Comparison of ENCODE assay signal across 26 mouse cellular contexts in genomic region chr8:84106216-84107040, GRCm38 (mm10). TPM values are rescaled to one million over a fixed set of nuclear protein-coding genes. Genes with fewer than 3 reads are reported as not detected.
"Had no signal": no experiment of that assay in that cellular context is flagged by ENCODE, and none has a peak within 500 bp of the region (broad histone marks: within the 10 kb centered on the region; RNA-seq: fewer than 3 reads in every experiment).

No protein-coding gene starts in this region.

- H3K4me2 ChIP-seq: limb, embryonic 12.5 days; limb, embryonic 15.5 days; lung, embryonic 15.5 days; midbrain, embryonic 11.5 days; stomach, embryonic 15.5 days had no signal

- ATAC-seq: liver, postnatal 0 days had no signal

- H3K27me3 ChIP-seq: limb, embryonic 12.5 days; limb, embryonic 15.5 days; lung, embryonic 15.5 days; neural tube, embryonic 13.5 days; stomach, embryonic 15.5 days had no signal

- H3K9me3 ChIP-seq: limb, embryonic 15.5 days; lung, embryonic 15.5 days; neural tube, embryonic 13.5 days; stomach, embryonic 15.5 days had no signal

- H3K4me3 ChIP-seq: layer of hippocampus, adult 2 months; left cerebral cortex, adult 2 months; limb, embryonic 12.5 days; limb, embryonic 15.5 days; lung, embryonic 15.5 days; stomach, embryonic 15.5 days had no signal

- H3K9ac ChIP-seq: limb, embryonic 12.5 days; limb, embryonic 15.5 days; liver, embryonic 14.5 days; liver, postnatal 0 days; lung, embryonic 15.5 days; stomach, embryonic 15.5 days had no signal

- DNase-seq: kidney, adult 2 months; kidney, postnatal 25 days; layer of hippocampus, adult 9-11 months; liver, postnatal 0 days; lung, postnatal 10 days; lung, postnatal 36 days; midbrain, embryonic 14.5 days; right cerebral cortex, adult 18-20 months; right cerebral cortex, postnatal 14 days; spleen, adult 18-20 months; thymus, adult 2 months; thymus, postnatal 14 days; thymus, postnatal 4 days had no signal

- H3K27ac ChIP-seq: kidney, postnatal 0 days; left cerebral cortex, adult 2 months; limb, embryonic 15.5 days; liver, embryonic 14.5 days; lung, embryonic 15.5 days; stomach, embryonic 15.5 days had no signal

RNA-seq across cellular contexts. Expression of gene Podnl1, which starts 19.4 kb away (rescaled TPM):
- total RNA-seq: layer of hippocampus, adult 2 months; layer of hippocampus, postnatal 25 days; left cerebral cortex, adult 2 months; left cerebral cortex, postnatal 10 days; left cerebral cortex, postnatal 36 days had no signal
- polyA plus RNA-seq: liver, postnatal 0 days had no signal
